Mouse (Mus musculus): ENCODE data around the gene Herc1.

DNA sequence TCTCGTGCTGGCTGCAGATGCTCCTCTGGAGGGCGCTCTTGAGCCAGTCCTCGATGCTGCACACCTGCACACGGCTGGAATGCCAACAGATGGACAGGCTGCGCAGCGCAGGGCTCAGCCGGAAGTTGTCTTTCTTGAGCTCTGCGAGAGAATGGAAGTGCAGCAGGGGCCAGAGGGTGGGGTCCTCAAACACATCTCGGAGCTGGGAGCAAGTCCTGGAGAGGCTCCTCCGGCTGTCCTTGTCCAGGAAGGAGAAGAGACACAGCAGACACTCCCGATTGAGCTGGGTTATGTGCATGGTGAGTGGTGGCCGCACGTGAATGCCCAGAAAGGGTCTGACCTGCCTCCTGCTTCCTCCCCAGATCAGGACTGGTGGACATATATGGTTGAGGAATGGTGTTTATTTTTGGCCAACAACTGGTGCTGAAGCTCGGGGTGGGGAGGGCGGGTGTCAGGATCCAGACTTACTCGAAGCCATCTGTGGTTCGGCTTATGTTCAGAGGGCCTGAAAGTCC, 164.1 kb downstream of the Herc1 start, which contains the start of gene Fbxl22:
- no peak for TF ChIP-seq GATA1 (IDR thresholded peaks at IDR 0.05; ENCODE audit: borderline replicate concordance, low read length)
- TF ChIP-seq FLI1 (IDR thresholded peaks at IDR 0.05; ENCODE audit: low read length), result no peak

All from megakaryocyte, embryonic 14.5 days (primary cell).